Mouse (Mus musculus): Measurements from ENCODE around the gene Bcan. TPM values are rescaled to one million over a fixed set of nuclear protein-coding genes. Genes with fewer than 3 reads are reported as not detected.

Bcan gene
- polyA plus RNA-seq (2014; fragmentation: Nextera tagmentation; extraction: Ambion mirVana): 0.06 TPM in 1 of 2 replicates, not detected in the other

- no peaks in the 10 kb centered on the region for H3K9me3 ChIP-seq (replicated peaks; ENCODE audit: control insufficient read depth, low read length)
- H3K27ac ChIP-seq (replicated peaks; ENCODE audit: low read depth, low read length): no peak within 1 kb of the TSS
- H3K4me3 ChIP-seq (ENCODE audit: low read depth, low read length): peak within 1 kb of the TSS; percentile 18
- H3K36me3 ChIP-seq (replicated peaks; ENCODE audit: control insufficient read depth, insufficient read depth, low read depth, low read length): no peaks in the 10 kb centered on the region
- under 1% methylated on average over 39 of the region's 39 CpGs for WGBS
- H3K4me1 ChIP-seq (ENCODE audit: control insufficient read depth, insufficient read depth, low read length): peaks cover 7% of the 10 kb centered on the region
- no peak for DNase-seq (ENCODE audit: low spot score)
- H3K27me3 ChIP-seq (ENCODE audit: control insufficient read depth, insufficient read depth, low read length): peaks cover 76% of the 10 kb centered on the region
- no peak within 1 kb of the TSS for H3K9ac ChIP-seq (replicated peaks; ENCODE audit: low read length)
- ATAC-seq (replicated peaks; ENCODE audit: insufficient number of reproducible peaks, low FRiP score, low TSS enrichment, low read depth): no peak
- peak within 1 kb of the TSS; percentile 71 for H3K4me2 ChIP-seq (ENCODE audit: low read depth, low read length)
Observed at GRCm38 (mm10) chr3:88000181-88000580, at the start of gene Bcan. TSS of gene Bcan (minus strand) at chr3:88000230.

- 83% methylated on average over 3 of the region's 3 CpGs for WGBS
- no peak for ATAC-seq (replicated peaks; ENCODE audit: insufficient number of reproducible peaks, low FRiP score, low TSS enrichment, low read depth)
- Histone ChIP-seq H3K36me3 (replicated peaks; ENCODE audit: control insufficient read depth, insufficient read depth, low read depth, low read length) (no peaks in the 10 kb centered on the region; the same call in 1 of the 2 replicates), H3K4me2 (ENCODE audit: low read depth, low read length) (no peak overlapping the region), H3K27me3 (ENCODE audit: control insufficient read depth, insufficient read depth, low read length) (no peaks in the 10 kb centered on the region), H3K9me3 (replicated peaks; ENCODE audit: control insufficient read depth, low read length) (no peaks in the 10 kb centered on the region), H3K27ac (replicated peaks; ENCODE audit: low read depth, low read length) (no peak overlapping the region), H3K4me3 (ENCODE audit: low read depth, low read length) (no peak overlapping the region), H3K9ac (replicated peaks; ENCODE audit: low read length) (no peak overlapping the region), H3K4me1 (ENCODE audit: control insufficient read depth, insufficient read depth, low read length) (no peaks in the 10 kb centered on the region)
- DNase-seq (ENCODE audit: low spot score): no peak
Observed at GRCm38 (mm10) chr3:88049532-88049931, 49.5 kb upstream of the Bcan start.

DNA sequence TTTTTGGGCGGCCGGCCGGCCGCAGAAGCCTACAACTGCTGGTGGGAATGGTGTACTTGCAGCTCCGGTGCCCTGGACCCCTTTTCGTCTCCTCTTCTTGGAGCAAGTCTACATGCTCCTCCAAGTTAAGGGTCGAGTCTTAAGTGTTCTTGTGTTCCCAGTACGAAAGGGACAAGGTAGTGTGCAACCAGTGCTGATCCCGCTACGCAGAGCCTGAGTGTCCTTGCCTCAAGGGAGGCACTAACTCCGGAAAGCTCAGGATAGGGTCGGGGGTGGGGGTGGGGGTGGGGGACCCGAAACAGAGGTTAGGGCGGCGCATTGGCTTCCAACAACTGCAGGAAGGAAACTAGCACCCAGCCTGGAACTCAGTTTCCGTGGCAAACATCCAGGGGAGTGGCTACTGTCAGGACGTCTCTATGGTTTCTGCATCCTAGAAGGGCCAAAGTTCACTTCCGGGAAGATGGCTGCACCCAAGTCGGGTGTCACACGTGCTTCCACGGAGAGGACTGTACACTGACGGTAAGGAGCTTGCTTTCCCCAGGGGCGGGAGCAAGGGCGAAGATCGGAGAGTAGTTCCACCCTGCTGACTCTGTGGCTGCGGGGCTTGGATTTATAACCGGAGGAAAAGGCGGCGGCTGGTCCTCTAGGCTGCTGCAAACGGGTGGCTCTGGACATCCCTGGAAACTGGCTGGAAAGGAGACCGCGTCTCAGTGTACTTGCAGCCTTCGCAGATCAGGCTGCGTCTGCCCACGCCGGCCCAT, 42.8 kb upstream of the Bcan start, which contains the start of gene Gpatch4:
TSS of gene Gpatch4 (plus strand) at position 448 of the 761 bp plus-strand sequence.
- Histone ChIP-seq H3K9me3 (replicated peaks; ENCODE audit: control insufficient read depth, low read length) (no peaks in the 10 kb centered on the region), H3K27me3 (ENCODE audit: control insufficient read depth, insufficient read depth, low read length) (no peaks in the 10 kb centered on the region), H3K9ac (replicated peaks; ENCODE audit: low read length) (peak within 1 kb of the TSS; percentile 63), H3K4me1 (ENCODE audit: control insufficient read depth, insufficient read depth, low read length) (no peaks in the 10 kb centered on the region; the same call in 1 of the 2 replicates), H3K36me3 (replicated peaks; ENCODE audit: control insufficient read depth, insufficient read depth, low read depth, low read length) (no peaks in the 10 kb centered on the region), H3K27ac (replicated peaks; ENCODE audit: low read depth, low read length) (no peak within 1 kb of the TSS), H3K4me3 (ENCODE audit: low read depth, low read length) (peak within 1 kb of the TSS; percentile 78), H3K4me2 (ENCODE audit: low read depth, low read length) (peak within 1 kb of the TSS; percentile 46)
- ATAC-seq (replicated peaks; ENCODE audit: insufficient number of reproducible peaks, low FRiP score, low TSS enrichment, low read depth) (peak; percentile 72), DNase-seq (ENCODE audit: low spot score) (peak; percentile 99)
- 8% methylated on average over 36 of the region's 36 CpGs for WGBS

- H3K9ac ChIP-seq (replicated peaks; ENCODE audit: low read length): no peak overlapping the region
- H3K4me2 ChIP-seq (ENCODE audit: low read depth, low read length): no peak overlapping the region
- H3K9me3 ChIP-seq (replicated peaks; ENCODE audit: control insufficient read depth, low read length): no peaks in the 10 kb centered on the region
- ATAC-seq (replicated peaks; ENCODE audit: insufficient number of reproducible peaks, low FRiP score, low TSS enrichment, low read depth): no peak
- DNase-seq (ENCODE audit: low spot score): no peak
- no peaks in the 10 kb centered on the region for H3K27me3 ChIP-seq (ENCODE audit: control insufficient read depth, insufficient read depth, low read length)
- WGBS: 81% methylated on average over 1 of the region's 1 CpGs
- H3K36me3 ChIP-seq (replicated peaks; ENCODE audit: control insufficient read depth, insufficient read depth, low read depth, low read length): no peaks in the 10 kb centered on the region
- H3K27ac ChIP-seq (replicated peaks; ENCODE audit: low read depth, low read length): no peak overlapping the region
- H3K4me3 ChIP-seq (ENCODE audit: low read depth, low read length): no peak overlapping the region
- no peaks in the 10 kb centered on the region for H3K4me1 ChIP-seq (ENCODE audit: control insufficient read depth, insufficient read depth, low read length)
Observed at GRCm38 (mm10) chr3:88035561-88036293, 35.7 kb upstream of the Bcan start.

- H3K4me2 ChIP-seq (ENCODE audit: low read depth, low read length): no peak overlapping the region
- ATAC-seq (replicated peaks; ENCODE audit: insufficient number of reproducible peaks, low FRiP score, low TSS enrichment, low read depth) (no peak), DNase-seq (ENCODE audit: low spot score) (no peak)
- no peak overlapping the region for H3K27ac ChIP-seq (replicated peaks; ENCODE audit: low read depth, low read length)
- no peaks in the 10 kb centered on the region for H3K27me3 ChIP-seq (ENCODE audit: control insufficient read depth, insufficient read depth, low read length)
- no peaks in the 10 kb centered on the region for H3K36me3 ChIP-seq (replicated peaks; ENCODE audit: control insufficient read depth, insufficient read depth, low read depth, low read length)
- H3K9ac ChIP-seq (replicated peaks; ENCODE audit: low read length): no peak overlapping the region
- no peaks in the 10 kb centered on the region for H3K4me1 ChIP-seq (ENCODE audit: control insufficient read depth, insufficient read depth, low read length)
- WGBS: 78% methylated on average over 5 of the region's 5 CpGs
- H3K9me3 ChIP-seq (replicated peaks; ENCODE audit: control insufficient read depth, low read length): no peaks in the 10 kb centered on the region
- H3K4me3 ChIP-seq (ENCODE audit: low read depth, low read length): no peak overlapping the region
Observed at GRCm38 (mm10) chr3:88033506-88033905, 33.5 kb upstream of the Bcan start.

DNA sequence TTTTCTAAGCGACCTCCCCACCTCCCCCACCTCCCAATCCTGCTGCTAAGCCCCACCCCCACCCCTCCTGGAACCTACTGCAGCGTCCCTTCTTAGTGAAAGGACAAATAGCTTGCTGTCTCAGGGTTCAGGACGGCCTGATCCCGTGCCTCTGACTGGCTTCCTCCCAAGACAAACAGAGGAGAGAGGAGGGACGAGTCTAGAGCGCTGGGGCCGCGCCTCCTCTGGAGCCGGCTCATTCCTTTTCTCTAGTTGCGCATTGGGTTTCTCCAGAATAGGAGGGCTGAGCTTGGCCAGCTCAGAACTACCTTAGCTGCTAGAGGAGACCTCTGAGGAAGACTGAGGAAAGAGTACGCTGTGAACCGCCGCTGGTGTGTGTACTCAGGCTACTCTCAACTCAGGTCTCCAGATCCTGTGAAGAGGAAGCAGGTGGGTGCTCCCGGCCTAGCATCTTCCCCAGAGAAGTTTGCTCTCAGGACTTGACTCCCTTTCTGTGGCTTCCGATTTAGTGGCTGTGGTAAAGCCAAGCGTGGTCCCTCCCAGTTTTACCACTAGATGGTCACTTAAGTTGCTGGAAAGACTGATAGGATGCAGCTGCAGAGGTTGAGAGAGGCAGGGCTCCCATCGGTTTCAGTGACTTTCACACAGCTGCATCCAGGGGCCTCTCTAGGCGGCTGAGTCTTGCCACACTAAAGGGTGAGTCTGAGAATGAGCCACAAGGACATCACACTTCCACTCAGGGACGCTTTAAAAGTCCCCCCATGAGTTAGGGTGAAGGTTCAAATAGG, 30.8 kb upstream of the Bcan start:
- no peak overlapping the region for H3K9ac ChIP-seq (replicated peaks; ENCODE audit: low read length)
- ATAC-seq (replicated peaks; ENCODE audit: insufficient number of reproducible peaks, low FRiP score, low TSS enrichment, low read depth): no peak
- no peaks in the 10 kb centered on the region; the same call in 1 of the 2 replicates for H3K9me3 ChIP-seq (replicated peaks; ENCODE audit: control insufficient read depth, low read length)
- no peak overlapping the region for H3K4me3 ChIP-seq (ENCODE audit: low read depth, low read length)
- no peak overlapping the region for H3K4me2 ChIP-seq (ENCODE audit: low read depth, low read length)
- 16% methylated on average over 19 of the region's 19 CpGs for WGBS
- DNase-seq (ENCODE audit: low spot score): no peak
- H3K27ac ChIP-seq (replicated peaks; ENCODE audit: low read depth, low read length): no peak overlapping the region
- H3K36me3 ChIP-seq (replicated peaks; ENCODE audit: control insufficient read depth, insufficient read depth, low read depth, low read length): no peaks in the 10 kb centered on the region
- H3K27me3 ChIP-seq (ENCODE audit: control insufficient read depth, insufficient read depth, low read length): no peaks in the 10 kb centered on the region; the same call in 1 of the 2 replicates
- no peaks in the 10 kb centered on the region for H3K4me1 ChIP-seq (ENCODE audit: control insufficient read depth, insufficient read depth, low read length)

- Histone ChIP-seq H3K27ac (replicated peaks; ENCODE audit: low read depth, low read length) (no peak within 1 kb of the TSS), H3K27me3 (ENCODE audit: control insufficient read depth, insufficient read depth, low read length) (peaks cover 23% of the 10 kb centered on the region), H3K9me3 (replicated peaks; ENCODE audit: control insufficient read depth, low read length) (no peaks in the 10 kb centered on the region; the same call in 1 of the 2 replicates), H3K36me3 (replicated peaks; ENCODE audit: control insufficient read depth, insufficient read depth, low read depth, low read length) (no peaks in the 10 kb centered on the region), H3K9ac (replicated peaks; ENCODE audit: low read length) (no peak within 1 kb of the TSS), H3K4me1 (ENCODE audit: control insufficient read depth, insufficient read depth, low read length) (peaks cover 5% of the 10 kb centered on the region; the same call in 1 of the 2 replicates), H3K4me2 (ENCODE audit: low read depth, low read length) (no peak within 1 kb of the TSS), H3K4me3 (ENCODE audit: low read depth, low read length) (no peak within 1 kb of the TSS)
- ATAC-seq (replicated peaks; ENCODE audit: insufficient number of reproducible peaks, low FRiP score, low TSS enrichment, low read depth): no peak
- no peak for DNase-seq (ENCODE audit: low spot score)
- 47% methylated on average over 5 of the region's 5 CpGs for WGBS
Observed at GRCm38 (mm10) chr3:88027434-88028186, 27.6 kb upstream of the Bcan start, which contains the start of gene Hapln2. TSS of gene Hapln2 (minus strand) at chr3:88027583.
